Mouse (Mus musculus) heart, postnatal 14 days (tissue): ENCODE measurements around the gene Sgms1. TPM values are rescaled to one million over a fixed set of nuclear protein-coding genes. Genes with fewer than 3 reads are reported as not detected.

Experiments used
- DNase-seq, 2 experiments: peaks; one replicate each; pipeline ENCODE4 v3.0.0; 2021 to 2022
- intact Hi-C: fragments of 180-260 bp; cut with DNase I; formaldehyde crosslinking; loops from one replicate; pipeline ENCODE4 v1.15.1; 2025
- total RNA-seq, 2 experiments: library from RNA; stranded (reverse); gene quantifications; 2 replicates each; pipeline ENCODE4 v1.2.3; 2021

Sgms1 gene
- total RNA-seq, 2 experiments from 2014 or later = 75.1 to 77.5 TPM

- no peak for DNase-seq
- intact Hi-C loops = no loop called here
Observed at GRCm38 (mm10) chr19:32198494-32199106, 190.9 kb downstream of the Sgms1 start.

- no peak for DNase-seq
- intact Hi-C loops = no loop called here
Observed at GRCm38 (mm10) chr19:32196976-32197819, 192.3 kb downstream of the Sgms1 start.

- no peak for DNase-seq
- intact Hi-C loops = no loop called here
Observed at GRCm38 (mm10) chr19:32196222-32196621, 193.3 kb downstream of the Sgms1 start.

DNA sequence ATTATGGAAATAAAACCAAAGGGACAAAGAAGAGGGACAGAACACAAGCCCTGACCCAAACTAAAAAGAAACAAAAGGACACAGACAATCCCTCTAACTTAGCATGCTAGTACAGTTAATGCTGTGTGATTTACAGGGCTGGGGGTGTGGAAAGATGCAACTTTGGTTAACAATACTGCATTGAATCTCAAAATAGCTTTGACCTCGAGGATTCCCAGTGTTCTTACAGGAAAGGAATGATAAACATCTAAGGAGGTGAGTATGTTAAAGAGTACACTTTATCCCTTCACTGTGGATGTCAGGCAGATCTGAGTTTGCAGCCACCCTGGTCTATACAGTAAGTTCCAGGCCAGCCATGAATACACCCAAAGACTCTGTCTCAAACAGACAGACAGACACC, 194.7 kb downstream of the Sgms1 start:
- no peak for DNase-seq
- intact Hi-C loops = no loop called here

DNA sequence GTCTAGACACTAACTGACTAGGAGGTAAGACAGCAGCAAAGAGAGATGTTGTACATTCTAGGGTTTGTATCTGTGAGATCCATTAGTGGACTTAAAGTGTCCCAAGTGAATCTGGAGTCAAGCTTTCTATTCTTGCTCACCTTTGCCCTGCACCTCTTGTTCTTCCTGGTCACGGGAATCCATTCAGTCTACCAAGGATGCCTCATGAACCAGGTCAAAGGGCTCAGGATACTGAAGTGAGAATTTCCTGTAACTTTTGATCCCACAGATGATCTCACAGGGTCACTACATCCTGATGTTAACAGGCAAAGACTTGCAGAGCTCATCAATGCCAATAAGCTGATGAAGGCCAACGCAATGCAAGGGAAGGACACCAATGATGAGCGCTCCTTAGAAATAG, 195.4 kb downstream of the Sgms1 start:
- intact Hi-C loops = no loop called here

DNA sequence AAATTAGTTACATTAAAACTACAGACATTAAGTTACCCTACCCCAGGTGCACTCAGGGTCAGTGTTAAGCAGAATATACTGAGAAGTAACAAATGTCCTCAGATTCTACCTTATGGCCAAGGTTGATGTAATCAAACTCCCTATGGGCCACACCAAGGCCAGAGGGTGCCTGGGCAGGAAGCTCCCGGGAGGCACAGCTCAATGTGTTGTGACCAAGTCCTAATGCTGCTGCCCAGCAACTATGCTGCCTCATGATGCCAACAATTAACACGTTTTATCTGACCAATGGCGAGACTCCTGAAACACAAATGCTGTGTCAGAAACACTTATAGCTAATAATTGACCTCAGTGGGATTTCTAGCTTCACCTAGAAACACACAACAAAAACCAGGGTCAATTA, 197.9 kb downstream of the Sgms1 start:
- DNase-seq = no peak
- intact Hi-C loops = no loop called here

More for the DNA sequence above, 195.4 kb downstream of the Sgms1 start:
- DNase-seq = no peak

- DNase-seq = no peak
Observed at GRCm38 (mm10) chr19:32189961-32190360, 199.6 kb downstream of the Sgms1 start.

GRCm38 (mm10) chr19:32189036-32189436, 200.5 kb downstream of the Sgms1 start:
- DNase-seq = no peak
- intact Hi-C loops = no loop called here

More at GRCm38 (mm10) chr19:32189961-32190360, 199.6 kb downstream of the Sgms1 start:
- intact Hi-C loops = no loop called here

DNA sequence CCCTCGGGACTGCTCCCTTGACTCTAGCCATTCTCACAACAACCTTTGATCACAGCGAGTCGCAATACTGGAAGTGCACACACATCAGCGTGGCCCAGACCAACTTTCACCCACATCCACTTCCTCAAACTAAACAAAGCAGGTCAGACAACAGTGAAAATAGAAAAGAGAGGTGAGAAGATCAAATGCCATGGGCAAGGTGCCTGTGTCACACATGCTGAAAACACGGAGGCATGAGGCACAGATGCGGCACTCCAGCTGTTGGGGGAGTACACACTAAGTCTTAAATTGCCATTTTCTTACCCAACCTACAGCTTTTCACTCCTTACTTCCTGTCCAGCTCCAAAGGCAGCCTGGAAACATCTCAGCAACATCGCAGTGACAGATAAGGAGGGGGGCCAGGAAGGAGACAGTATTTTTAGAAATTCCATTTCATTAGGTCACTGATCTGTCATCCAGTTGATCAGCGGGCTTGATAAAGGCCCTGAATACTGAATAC, 202.9 kb downstream of the Sgms1 start:
- no peak for DNase-seq
- intact Hi-C loops = no loop called here

GRCm38 (mm10) chr19:32183005-32183404, 206.5 kb downstream of the Sgms1 start:
- DNase-seq = no peak
- intact Hi-C loops = loop anchor here (5.0 kb wide), 1 partner anchor 119 kb away; no protein-coding TSS in a partner anchor

GRCm38 (mm10) chr19:32182471-32182870, 207.0 kb downstream of the Sgms1 start:
- intact Hi-C loops = loop anchor here (5.0 kb wide), 1 partner anchor 120 kb away; no protein-coding TSS in a partner anchor

GRCm38 (mm10) chr19:32181721-32182394, 207.7 kb downstream of the Sgms1 start:
- intact Hi-C loops = loop anchor here (5.0 kb wide), 1 partner anchor 120 kb away; no protein-coding TSS in a partner anchor
- DNase-seq = no peak

More at GRCm38 (mm10) chr19:32182471-32182870, 207.0 kb downstream of the Sgms1 start:
- no peak for DNase-seq

DNA sequence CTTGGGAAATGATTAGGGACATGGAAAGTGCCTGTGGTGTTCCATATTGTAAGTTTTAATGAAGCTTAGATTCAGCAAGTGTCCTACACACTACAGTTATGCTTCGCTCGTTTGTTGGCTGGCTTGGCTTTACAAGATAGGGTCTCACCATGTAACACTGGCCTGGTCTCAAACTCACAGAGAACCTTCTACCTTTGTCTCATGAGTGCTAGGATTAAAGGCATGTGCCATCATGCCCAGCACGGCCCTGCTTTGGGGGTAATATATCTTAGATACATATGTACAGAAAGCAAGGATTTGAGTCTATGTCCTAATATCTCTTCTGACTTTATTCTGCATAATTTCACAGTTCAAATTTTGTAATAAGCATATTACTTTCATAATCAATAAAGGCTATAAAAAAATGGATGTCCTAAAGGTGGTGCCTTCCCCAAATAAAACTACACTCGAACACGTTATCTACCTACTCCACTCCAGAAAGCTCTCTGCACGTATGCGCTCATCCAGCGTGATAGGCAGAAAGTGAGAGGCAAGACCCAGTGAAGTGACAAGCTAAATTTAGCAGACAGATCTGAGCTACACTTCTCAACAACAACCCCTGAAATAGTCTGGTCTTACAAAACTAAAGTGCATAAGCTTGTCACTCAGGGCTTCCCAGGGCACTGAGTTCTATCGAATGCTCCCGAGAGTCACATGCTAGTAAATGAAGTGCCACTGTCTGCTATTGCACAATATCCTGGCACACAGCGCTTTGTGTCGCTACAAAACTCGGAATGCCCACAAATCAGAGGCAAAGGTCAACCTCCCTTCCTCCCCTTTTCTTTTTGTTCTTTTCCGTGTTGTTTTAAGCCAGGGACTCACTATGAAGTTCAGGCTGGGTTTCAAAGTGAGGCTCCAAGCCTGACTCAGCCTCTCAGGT, 208.5 kb downstream of the Sgms1 start:
- intact Hi-C loops = loop anchor here (5.0 kb wide), 1 partner anchor 121 kb away; no protein-coding TSS in a partner anchor
- DNase-seq = peak; percentile 61 to 71

DNA sequence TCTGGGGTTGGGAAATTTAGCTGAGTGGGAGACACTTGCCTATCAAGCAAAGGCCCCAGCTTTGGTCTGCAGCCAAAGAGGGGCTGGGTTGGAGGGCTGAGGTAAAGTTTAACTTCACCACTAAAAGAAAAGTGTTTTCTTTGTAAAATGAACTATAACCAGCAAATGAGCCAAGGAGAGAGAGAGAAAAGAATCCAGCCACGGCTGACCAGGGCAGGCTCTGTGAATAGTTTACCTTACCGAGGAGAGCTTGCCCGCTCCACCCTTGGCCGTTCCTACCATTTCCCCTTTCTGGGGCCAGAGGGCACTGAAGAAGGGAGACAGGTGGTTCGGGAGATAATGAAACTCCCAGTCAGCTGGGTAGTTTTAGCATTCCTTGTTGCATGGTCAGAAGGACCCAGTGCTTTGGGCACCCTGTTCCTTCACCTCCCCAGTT, 209.5 kb downstream of the Sgms1 start:
- intact Hi-C loops = loop anchor here (5.0 kb wide), 3 partner anchors 32 to 207 kb away; partner anchors contain the start of gene Sgms1
- no peak for DNase-seq

DNA sequence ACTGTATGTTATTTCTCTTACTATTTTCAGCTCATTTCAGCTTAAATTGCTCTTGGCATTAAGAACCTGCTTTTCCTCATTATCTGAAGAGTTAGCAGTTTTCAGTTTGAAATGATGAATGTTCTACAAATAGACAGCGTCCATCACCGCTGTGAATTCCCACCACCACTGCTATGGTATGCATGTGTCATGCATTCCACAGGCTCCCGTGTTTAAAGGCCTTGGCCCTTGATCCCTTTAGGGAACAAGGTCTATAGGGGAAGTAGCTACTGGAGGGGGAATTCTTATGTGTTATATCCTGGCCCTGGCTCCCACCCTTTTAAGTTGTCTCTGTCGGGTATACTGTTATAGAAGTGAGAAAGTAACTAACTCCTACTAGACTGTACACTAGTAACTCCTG, 210.0 kb downstream of the Sgms1 start:
- intact Hi-C loops = loop anchor here (5.0 kb wide), 2 partner anchors 33 to 208 kb away; partner anchors contain the start of gene Sgms1
- no peak for DNase-seq

- intact Hi-C loops = loop anchor here (5.0 kb wide), 2 partner anchors 34 to 209 kb away; partner anchors contain the start of gene Sgms1
- DNase-seq = no peak
Observed at GRCm38 (mm10) chr19:32178161-32178560, 211.4 kb downstream of the Sgms1 start.

GRCm38 (mm10) chr19:32176458-32176857, 213.1 kb downstream of the Sgms1 start:
- no peak for DNase-seq
- intact Hi-C loops = loop anchor here (5.0 kb wide), 2 partner anchors 36 to 211 kb away; partner anchors contain the start of gene Sgms1

DNA sequence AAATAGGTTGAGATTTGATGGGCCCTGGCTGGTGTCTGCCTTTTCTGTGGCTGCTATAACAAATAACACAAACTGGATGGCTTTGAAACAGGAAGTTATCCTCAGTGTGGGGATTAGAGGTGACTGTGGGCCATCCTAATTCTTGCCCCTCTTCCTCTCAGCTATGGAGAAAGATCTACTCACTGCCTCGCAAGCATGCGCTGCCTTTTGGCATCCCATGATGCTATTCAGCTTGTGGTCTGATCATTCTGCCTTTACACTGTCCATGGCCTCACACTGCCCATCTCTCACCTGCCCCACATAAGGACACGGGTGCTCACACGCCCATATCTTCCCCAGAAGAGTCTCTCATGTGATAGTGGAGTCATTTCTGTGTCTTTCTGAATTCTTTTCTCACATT, 213.5 kb downstream of the Sgms1 start:
- intact Hi-C loops = loop anchor here (5.0 kb wide), 2 partner anchors 36 to 211 kb away; partner anchors contain the start of gene Sgms1
- DNase-seq = no peak

DNA sequence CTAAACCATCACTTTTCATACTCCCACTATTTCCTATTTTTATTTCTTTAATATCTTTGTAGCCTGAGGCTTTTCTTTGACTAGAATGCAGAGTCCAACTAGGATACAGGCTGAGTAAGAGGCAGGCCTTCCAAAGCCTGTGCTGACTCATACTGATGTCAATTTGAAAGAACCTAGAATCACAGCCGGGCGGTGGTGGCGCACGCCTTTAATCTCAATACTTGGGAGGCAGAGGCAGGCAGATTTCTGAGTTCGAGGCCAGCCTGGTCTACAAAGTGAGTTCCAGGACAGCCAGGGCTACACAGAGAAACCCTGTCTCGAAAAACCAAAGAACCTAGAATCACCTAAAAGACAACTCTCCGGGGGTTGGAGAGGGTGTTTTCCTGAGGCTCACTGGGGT, 214.5 kb downstream of the Sgms1 start:
- no peak for DNase-seq
- intact Hi-C loops = loop anchor here (5.0 kb wide), 2 partner anchors 37 to 212 kb away; partner anchors contain the start of gene Sgms1
